Mouse (Mus musculus) heart, embryonic 13.5 days (tissue): ENCODE measurements at regions not wholly inside any gene's neighbourhood (a gene's known extent, or its start where the extent isn't known, plus 50 kb on each side); places are given as distances from the start of the nearest gene placed in this dataset.
A peak's percentile ranks its signal among the peaks of the same experiment; 100 is the strongest.

Experiments used
- ATAC-seq: fragments of 200-750 bp; cut with Nextera tagmentation; 2 replicates; pipeline ENCODE4 v1.8.0; 2017; ENCODE audit warnings: moderate TSS enrichment; ENCODE audit not compliant: insufficient number of reproducible peaks, low FRiP score, low TSS enrichment; ENCODE audit errors: extremely low read depth
- H3K27ac ChIP-seq: fragments of 300-500 bp; sonication (generic); replicated peaks from 2 replicates; pipeline ENCODE4 v1.5.1; 2015; ENCODE audit warnings: moderate library complexity, mild to moderate bottlenecking, inconsistent platforms
- H3K27me3 ChIP-seq: fragments of 300-500 bp; sonication (generic); replicated peaks from 2 replicates; pipeline ENCODE4 v1.6.1; 2015; ENCODE audit warnings: mild to moderate bottlenecking, inconsistent platforms
- H3K36me3 ChIP-seq: fragments of 300-500 bp; sonication (generic); 2 replicates; pipeline ENCODE4 v1.6.1; 2015; ENCODE audit warnings: mild to moderate bottlenecking, inconsistent platforms
- H3K4me1 ChIP-seq: fragments of 300-500 bp; sonication (generic); 2 replicates; pipeline ENCODE4 v1.6.1; 2015; ENCODE audit warnings: inconsistent platforms
- H3K4me2 ChIP-seq: fragments of 300-500 bp; sonication (generic); 2 replicates; pipeline ENCODE4 v1.6.1; 2015; ENCODE audit warnings: inconsistent platforms, mild to moderate bottlenecking, moderate library complexity
- H3K4me3 ChIP-seq: fragments of 300-500 bp; sonication (generic); 2 replicates; pipeline ENCODE4 v1.5.1; 2015; ENCODE audit warnings: moderate library complexity, mild to moderate bottlenecking, inconsistent platforms
- H3K9ac ChIP-seq: fragments of 300-500 bp; sonication (generic); 2 replicates; pipeline ENCODE4 v1.6.1; 2015; ENCODE audit warnings: inconsistent platforms, mild to moderate bottlenecking, moderate library complexity
- H3K9me3 ChIP-seq: fragments of 300-500 bp; sonication (generic); 2 replicates; pipeline ENCODE4 v1.6.1; 2016; ENCODE audit warnings: inconsistent platforms
- WGBS: fragments of 180-500 bp; shearing (Covaris S2); methylation state at CpG from one replicate; pipeline ENCODE4 v1.1.7; 2015; ENCODE audit warnings: mixed read lengths; 5-methylcytosine and 5-hydroxymethylcytosine counted together

DNA sequence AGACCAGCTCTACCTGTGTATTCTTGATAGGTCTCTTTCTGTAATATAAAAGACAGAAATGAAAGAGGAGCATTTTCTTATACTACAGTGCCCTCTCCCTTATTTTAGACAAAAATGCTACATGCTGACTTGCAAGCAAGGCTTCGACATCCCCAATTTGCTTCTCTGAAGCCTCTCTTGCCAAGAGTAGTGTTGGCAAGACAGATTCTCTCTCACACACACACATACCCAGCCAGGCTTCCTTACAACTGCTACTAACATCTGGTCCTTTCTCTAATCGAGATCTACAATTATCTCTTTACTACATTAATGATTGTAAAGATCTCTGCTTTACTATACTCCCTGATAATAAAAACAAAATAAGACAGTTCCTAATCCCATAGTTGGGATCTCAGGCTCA lies 87.5 kb upstream of the Daam1 start:
- Histone ChIP-seq H3K4me3 (no peak overlapping the region), H3K9ac (no peak overlapping the region), H3K27ac (no peak overlapping the region), H3K36me3 (no peaks in the 10 kb centered on the region), H3K27me3 (no peaks in the 10 kb centered on the region), H3K4me1 (peaks cover 34% of the 10 kb centered on the region), H3K9me3 (no peaks in the 10 kb centered on the region), H3K4me2 (no peak overlapping the region)
- ATAC-seq, result no peak
- 78% methylated on average over 2 of the region's 2 CpGs for WGBS

DNA sequence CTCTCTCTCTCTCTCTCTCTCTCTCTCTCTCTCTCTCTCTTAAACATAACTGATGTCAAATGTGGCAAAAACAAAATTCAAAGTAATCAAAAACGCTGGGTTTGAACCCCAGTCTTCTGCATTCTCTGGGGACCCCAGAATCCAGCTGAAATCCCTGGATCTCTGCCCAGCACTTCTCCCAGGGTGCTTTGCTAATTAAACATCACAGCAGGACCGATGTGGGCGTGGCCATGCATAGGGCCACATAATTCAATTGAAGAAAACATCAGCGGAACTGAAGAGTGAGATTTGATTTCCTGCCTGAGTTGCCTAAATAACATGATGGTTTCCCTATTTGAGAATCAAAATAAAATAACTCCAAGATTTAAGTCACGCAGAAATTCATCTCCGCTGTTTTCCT lies 84.9 kb upstream of the Daam1 start:
- no peak overlapping the region for H3K4me2 ChIP-seq
- WGBS, result 62% methylated on average over 6 of the region's 6 CpGs

GRCm38 (mm10) chr12:71747386-71747785 lies 83.5 kb upstream of the Daam1 start:
- peak overlapping the region; percentile 87 for H3K27ac ChIP-seq
- no peaks in the 10 kb centered on the region for H3K27me3 ChIP-seq
- peak overlapping the region; percentile 55 for H3K4me2 ChIP-seq
- H3K36me3 ChIP-seq, result no peaks in the 10 kb centered on the region
- 49% methylated on average over 10 of the region's 10 CpGs for WGBS
- no peak overlapping the region for H3K4me3 ChIP-seq
- peaks cover 38% of the 10 kb centered on the region for H3K4me1 ChIP-seq
- ATAC-seq, result no peak
- no peaks in the 10 kb centered on the region for H3K9me3 ChIP-seq
- H3K9ac ChIP-seq, result peak overlapping the region; percentile 34; the same call in 1 of the 2 replicates

More for the DNA sequence above, 84.9 kb upstream of the Daam1 start:
- Histone ChIP-seq H3K9me3 (no peaks in the 10 kb centered on the region), H3K36me3 (no peaks in the 10 kb centered on the region), H3K4me1 (peaks cover 51% of the 10 kb centered on the region), H3K27me3 (no peaks in the 10 kb centered on the region), H3K4me3 (no peak overlapping the region), H3K9ac (no peak overlapping the region), H3K27ac (no peak overlapping the region)
- ATAC-seq, result no peak

DNA sequence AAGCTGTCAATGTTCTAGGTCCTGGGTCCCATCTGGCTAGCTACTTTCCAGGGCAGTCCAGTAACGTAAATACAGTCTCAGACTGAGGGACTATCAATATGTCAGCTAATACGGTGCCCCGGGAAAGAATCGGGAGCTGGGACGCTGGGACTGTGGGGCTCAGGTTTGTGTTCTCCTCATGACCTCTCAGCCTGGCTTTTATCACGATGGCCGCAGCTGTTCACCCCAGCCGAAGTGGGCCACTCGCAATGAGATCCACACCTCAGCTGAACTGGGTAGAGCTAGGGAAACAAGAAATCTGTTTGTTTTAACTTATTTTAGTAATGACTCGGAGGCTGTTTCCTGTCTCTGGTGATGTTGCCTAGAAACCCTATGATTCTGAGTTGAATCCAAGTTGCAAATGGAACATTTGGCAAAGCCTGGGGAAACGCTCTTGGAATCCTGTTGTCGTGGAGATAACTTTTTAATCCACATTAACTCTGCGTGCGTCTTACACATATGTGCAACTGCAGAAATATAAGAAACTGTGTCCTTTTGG lies 83.0 kb upstream of the Daam1 start:
- Histone ChIP-seq H3K4me3 (no peak overlapping the region), H3K9ac (peak overlapping the region; percentile 58; the same call in 1 of the 2 replicates), H3K27me3 (no peaks in the 10 kb centered on the region), H3K36me3 (no peaks in the 10 kb centered on the region), H3K4me1 (peaks cover 37% of the 10 kb centered on the region), H3K4me2 (peak overlapping the region; percentile 55), H3K9me3 (no peaks in the 10 kb centered on the region), H3K27ac (peak overlapping the region; percentile 87)
- WGBS, result 44% methylated on average over 14 of the region's 14 CpGs
- ATAC-seq, result no peak

GRCm38 (mm10) chr12:71748731-71749130 lies 82.1 kb upstream of the Daam1 start:
- H3K9me3 ChIP-seq, result no peaks in the 10 kb centered on the region
- H3K4me2 ChIP-seq, result peak overlapping the region; percentile 55
- WGBS, result 11% methylated on average over 4 of the region's 4 CpGs
- H3K9ac ChIP-seq, result peak overlapping the region; percentile 58; the same call in 1 of the 2 replicates
- peak overlapping the region; percentile 8; the same call in 1 of the 2 replicates for H3K4me3 ChIP-seq
- H3K27me3 ChIP-seq, result no peaks in the 10 kb centered on the region
- no peaks in the 10 kb centered on the region for H3K36me3 ChIP-seq
- H3K4me1 ChIP-seq, result peaks cover 43% of the 10 kb centered on the region
- H3K27ac ChIP-seq, result peak overlapping the region; percentile 87
- ATAC-seq, result no peak

GRCm38 (mm10) chr12:71749668-71750067 lies 81.2 kb upstream of the Daam1 start:
- Histone ChIP-seq H3K27me3 (no peaks in the 10 kb centered on the region), H3K36me3 (no peaks in the 10 kb centered on the region), H3K4me1 (peaks cover 43% of the 10 kb centered on the region), H3K9me3 (no peaks in the 10 kb centered on the region), H3K4me3 (no peak overlapping the region), H3K27ac (peak overlapping the region; percentile 87), H3K9ac (no peak overlapping the region), H3K4me2 (no peak overlapping the region)
- WGBS, result 60% methylated on average over 2 of the region's 2 CpGs
- ATAC-seq, result no peak

DNA sequence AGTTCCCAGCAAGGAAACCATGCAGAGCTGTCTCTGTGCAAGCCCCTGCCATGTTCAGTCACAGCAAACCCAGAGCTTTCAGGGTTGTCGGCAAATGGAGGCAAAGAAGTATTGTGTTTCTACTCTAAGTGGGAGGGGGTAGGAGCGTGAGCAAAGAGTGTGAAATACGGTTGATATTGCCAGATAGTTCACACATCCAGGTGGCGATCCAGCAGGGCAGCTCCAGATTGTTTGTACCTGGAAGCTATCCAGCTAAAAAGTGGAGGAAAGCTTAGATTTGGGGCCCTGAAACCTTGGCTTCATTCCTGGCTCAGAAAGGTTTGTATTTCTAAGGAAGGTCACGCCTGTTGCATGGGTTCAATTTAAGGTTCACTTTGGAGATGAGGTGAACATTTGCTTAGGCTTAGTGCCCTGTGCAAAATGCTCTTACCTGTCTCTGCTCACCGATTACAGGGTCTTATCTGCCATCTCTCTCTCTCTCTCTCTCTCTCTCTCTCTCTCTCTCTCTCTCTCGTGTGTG lies 78.1 kb upstream of the Daam1 start:
- no peaks in the 10 kb centered on the region for H3K27me3 ChIP-seq
- H3K4me2 ChIP-seq, result no peak overlapping the region
- H3K27ac ChIP-seq, result no peak overlapping the region
- H3K4me1 ChIP-seq, result peaks cover 27% of the 10 kb centered on the region
- no peak overlapping the region for H3K9ac ChIP-seq
- 48% methylated on average over 6 of the region's 7 CpGs for WGBS
- no peaks in the 10 kb centered on the region for H3K9me3 ChIP-seq
- ATAC-seq, result no peak
- no peak overlapping the region for H3K4me3 ChIP-seq
- no peaks in the 10 kb centered on the region for H3K36me3 ChIP-seq

DNA sequence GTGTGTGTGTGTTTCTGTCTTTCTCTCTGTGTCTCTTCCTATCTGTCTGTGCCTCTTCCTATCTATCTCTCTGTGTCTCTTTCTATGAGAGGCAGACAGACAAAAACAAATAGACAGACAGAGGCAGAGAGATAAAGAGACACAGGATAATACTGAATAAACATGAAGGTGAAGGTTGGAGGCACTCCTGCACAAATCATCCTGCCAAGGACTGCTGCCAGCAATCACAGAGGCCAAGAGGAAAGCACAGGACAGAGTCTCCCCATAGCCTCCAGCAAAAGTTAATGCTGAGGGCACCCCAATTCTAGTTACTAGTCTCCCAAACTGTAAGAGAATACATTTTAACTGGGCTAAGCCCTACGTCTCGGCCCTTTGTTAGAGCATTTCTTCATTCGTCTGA lies 77.6 kb upstream of the Daam1 start:
- ATAC-seq, result no peak
- Histone ChIP-seq H3K4me3 (no peak overlapping the region), H3K27me3 (no peaks in the 10 kb centered on the region), H3K4me2 (no peak overlapping the region), H3K4me1 (peaks cover 22% of the 10 kb centered on the region), H3K9me3 (no peaks in the 10 kb centered on the region), H3K27ac (no peak overlapping the region), H3K9ac (no peak overlapping the region), H3K36me3 (no peaks in the 10 kb centered on the region)
- WGBS, result 86% methylated on average over 3 of the region's 3 CpGs

DNA sequence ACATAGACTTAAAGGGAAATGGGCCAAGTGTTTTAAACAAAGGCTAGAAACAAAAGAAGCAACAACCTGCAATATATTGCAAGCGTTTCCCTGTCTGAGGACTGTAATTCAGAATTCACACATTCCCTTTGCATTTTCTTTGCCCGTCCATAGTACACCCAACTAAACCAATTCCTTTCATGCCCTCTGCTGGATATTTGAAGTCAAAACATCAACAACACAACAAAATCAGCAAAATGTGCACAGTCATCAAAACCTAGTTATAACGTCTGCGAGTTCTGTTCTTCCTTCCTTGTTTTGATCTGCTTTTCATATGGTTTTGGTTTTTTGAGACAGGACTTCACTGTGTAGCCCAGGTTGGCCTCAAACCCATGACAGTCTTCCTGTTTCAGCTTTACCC lies 67.7 kb upstream of the Daam1 start:
- 66% methylated on average over 4 of the region's 4 CpGs for WGBS
- Histone ChIP-seq H3K4me2 (no peak overlapping the region), H3K27ac (no peak overlapping the region), H3K9ac (no peak overlapping the region), H3K36me3 (no peaks in the 10 kb centered on the region), H3K4me1 (no peaks in the 10 kb centered on the region), H3K4me3 (no peak overlapping the region), H3K27me3 (no peaks in the 10 kb centered on the region), H3K9me3 (peaks cover 6% of the 10 kb centered on the region; the same call in 1 of the 2 replicates)
- no peak for ATAC-seq

- ATAC-seq, result no peak
- Histone ChIP-seq H3K27me3 (no peaks in the 10 kb centered on the region), H3K27ac (no peak overlapping the region), H3K36me3 (no peaks in the 10 kb centered on the region), H3K4me1 (peaks cover 15% of the 10 kb centered on the region), H3K4me3 (no peak overlapping the region), H3K4me2 (no peak overlapping the region), H3K9ac (no peak overlapping the region), H3K9me3 (peaks cover 6% of the 10 kb centered on the region; the same call in 1 of the 2 replicates)
- 77% methylated on average over 4 of the region's 4 CpGs for WGBS
Measured at GRCm38 (mm10) chr12:71766086-71766485, 64.8 kb upstream of the Daam1 start.

DNA sequence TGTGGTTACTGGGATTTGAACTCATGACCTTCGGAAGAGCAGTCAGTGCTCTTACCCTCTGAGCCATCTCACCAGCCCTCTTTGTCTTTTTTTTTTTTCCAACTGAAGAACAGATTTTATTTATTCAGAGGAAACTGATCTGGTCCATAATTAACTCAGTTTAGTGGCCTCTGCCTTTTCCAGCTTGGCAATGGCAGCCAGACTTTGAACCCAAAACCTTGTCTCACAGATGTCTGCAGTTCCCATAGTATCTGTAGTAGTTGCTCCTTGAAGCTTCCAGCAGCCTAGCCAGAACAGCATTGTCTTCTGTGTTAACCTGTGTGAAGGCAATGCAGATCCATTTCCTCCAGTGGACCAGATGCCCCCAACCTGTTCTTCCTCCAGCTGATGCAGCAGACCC lies 64.2 kb upstream of the Daam1 start:
- Histone ChIP-seq H3K4me2 (no peak overlapping the region), H3K27me3 (no peaks in the 10 kb centered on the region), H3K9ac (no peak overlapping the region), H3K27ac (no peak overlapping the region), H3K4me1 (peaks cover 15% of the 10 kb centered on the region), H3K36me3 (no peaks in the 10 kb centered on the region), H3K4me3 (no peak overlapping the region), H3K9me3 (peaks cover 6% of the 10 kb centered on the region; the same call in 1 of the 2 replicates)
- no peak for ATAC-seq
- 90% methylated on average over 1 of the region's 1 CpGs for WGBS

DNA sequence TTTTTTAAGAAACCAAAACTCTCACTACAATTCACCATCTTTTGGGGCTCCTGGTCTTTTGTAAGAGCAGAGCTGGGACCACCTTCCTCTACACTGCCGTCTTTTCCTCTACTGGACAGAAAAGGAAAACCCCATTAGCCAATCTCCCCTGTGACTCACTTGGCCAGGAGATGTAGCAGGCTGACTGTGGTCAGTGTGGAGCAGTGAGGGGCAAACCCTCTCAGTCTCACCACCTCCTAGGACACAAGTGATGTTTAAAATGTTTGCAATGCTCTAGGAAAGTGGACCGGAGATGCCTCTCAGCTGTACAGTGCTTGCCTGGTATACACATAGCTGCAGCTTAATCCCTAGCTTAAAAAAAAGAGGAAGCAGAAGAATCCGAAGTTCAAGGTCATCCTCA lies 63.0 kb upstream of the Daam1 start:
- Histone ChIP-seq H3K9ac (no peak overlapping the region), H3K4me1 (peaks cover 15% of the 10 kb centered on the region), H3K27ac (no peak overlapping the region), H3K9me3 (peaks cover 6% of the 10 kb centered on the region; the same call in 1 of the 2 replicates), H3K36me3 (no peaks in the 10 kb centered on the region), H3K4me3 (no peak overlapping the region), H3K27me3 (no peaks in the 10 kb centered on the region), H3K4me2 (0 out of 2 replicates have a peak overlapping the region, but pooled peaks have one; percentile 71)
- WGBS, result 41% methylated on average over 3 of the region's 3 CpGs
- ATAC-seq, result no peak
